Mouse (Mus musculus) E14TG2a.4 (cell line): ENCODE measurements at regions not wholly inside any gene's neighbourhood (a gene's known extent, or its start where the extent isn't known, plus 50 kb on each side); places are given as distances from the start of the nearest gene placed in this dataset.
A peak's percentile ranks its signal among the peaks of the same experiment; 100 is the strongest.

Source experiments
- H3K27me3 ChIP-seq: 2 replicates; pipeline ENCODE4 v1.6.1; 2014; ENCODE audit warnings: low read length, control low read depth; ENCODE audit not compliant: insufficient read depth
- H3K36me3 ChIP-seq: 2 replicates; pipeline ENCODE4 v1.6.1; 2014; ENCODE audit warnings: low read length, control low read depth; ENCODE audit not compliant: insufficient read depth
- H3K4me1 ChIP-seq: replicated peaks from 2 replicates; pipeline ENCODE4 v1.6.1; 2014; ENCODE audit warnings: low read depth, low read length, control low read depth
- H3K4me3 ChIP-seq: replicated peaks from 2 replicates; pipeline ENCODE4 v1.5.1; 2014; ENCODE audit warnings: mild to moderate bottlenecking, low read length
- H3K9me3 ChIP-seq: 2 replicates; pipeline ENCODE4 v1.6.1; 2014; ENCODE audit warnings: low read length, control low read depth
- CTCF ChIP-seq: conservative IDR thresholded peaks from 2 replicates; pipeline ENCODE4 v1.5.1; 2014; ENCODE audit warnings: low read length
- NANOG ChIP-seq: IDR thresholded peaks from 2 replicates; pipeline ENCODE4 v1.6.1; 2014; ENCODE audit warnings: borderline replicate concordance, low read length, mixed read lengths
- POU5F1 ChIP-seq: IDR thresholded peaks from 2 replicates; pipeline ENCODE4 v1.6.1; 2014; ENCODE audit warnings: low read length, borderline replicate concordance

DNA sequence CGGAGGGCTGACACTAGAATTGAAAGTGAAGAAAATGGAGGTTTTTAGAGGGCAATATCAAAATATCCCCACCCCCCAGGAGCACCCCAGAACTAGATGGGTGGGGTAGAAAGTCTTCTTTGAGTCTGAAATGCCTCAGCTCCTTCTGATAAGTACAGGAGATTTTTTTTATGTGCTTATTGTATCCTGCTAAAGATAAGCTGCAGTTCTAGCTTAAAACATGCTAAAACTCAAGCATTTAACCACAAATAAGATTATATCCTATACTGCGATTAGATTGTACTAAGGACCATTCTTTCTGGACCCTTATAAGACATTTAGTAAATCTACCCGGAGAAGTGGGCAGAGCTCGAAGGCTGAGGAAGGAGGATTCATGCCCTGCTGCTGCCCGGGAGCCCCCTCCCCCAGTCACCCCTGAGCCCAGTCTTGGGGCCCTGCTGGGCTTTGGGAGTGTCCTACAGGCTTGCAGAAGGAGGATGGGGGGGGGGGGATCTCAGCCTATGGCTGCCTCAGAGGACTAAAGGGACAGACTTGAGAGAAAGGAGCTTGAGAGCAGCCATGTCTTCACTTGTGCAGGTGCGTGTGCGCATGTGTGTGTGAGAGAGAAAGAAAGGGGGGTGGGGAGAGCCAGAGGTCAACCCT, 61.5 kb upstream of the Galnt10 start:
- TF ChIP-seq POU5F1 = no peak
- TF ChIP-seq NANOG = no peak
- no peak for TF ChIP-seq CTCF
- Histone ChIP-seq H3K4me3 (peak overlapping the region; percentile 26; the same call in 1 of the 2 replicates), H3K27me3 (0 out of 2 replicates have a peak, but pooled peaks cover 6% of the 10 kb centered on the region), H3K36me3 (no peaks in the 10 kb centered on the region), H3K9me3 (peaks cover 6% of the 10 kb centered on the region; the same call in 1 of the 2 replicates), H3K4me1 (peaks cover 40% of the 10 kb centered on the region)

DNA sequence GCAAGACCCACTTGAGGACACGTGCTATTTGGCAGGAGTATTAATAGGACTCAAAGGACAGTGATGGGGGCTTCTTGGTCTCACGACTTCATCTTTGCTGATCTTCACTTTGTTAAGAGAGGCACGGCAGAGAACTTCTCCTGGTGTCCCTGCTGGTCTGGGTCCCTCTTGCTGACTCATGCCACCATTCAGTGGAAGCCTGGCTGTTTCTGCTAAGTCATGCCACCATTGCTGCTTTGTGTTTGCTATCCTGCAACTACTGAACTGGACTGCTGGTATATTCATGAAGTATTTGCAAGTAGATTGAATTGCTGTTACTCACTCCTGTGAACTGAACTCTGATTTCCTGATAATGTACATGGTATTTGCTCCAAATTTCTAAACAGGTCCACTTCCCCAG, 59.6 kb upstream of the Galnt10 start:
- peaks cover 40% of the 10 kb centered on the region for H3K4me1 ChIP-seq
- no peak overlapping the region for H3K4me3 ChIP-seq
- no peak for TF ChIP-seq CTCF
- TF ChIP-seq NANOG = no peak

DNA sequence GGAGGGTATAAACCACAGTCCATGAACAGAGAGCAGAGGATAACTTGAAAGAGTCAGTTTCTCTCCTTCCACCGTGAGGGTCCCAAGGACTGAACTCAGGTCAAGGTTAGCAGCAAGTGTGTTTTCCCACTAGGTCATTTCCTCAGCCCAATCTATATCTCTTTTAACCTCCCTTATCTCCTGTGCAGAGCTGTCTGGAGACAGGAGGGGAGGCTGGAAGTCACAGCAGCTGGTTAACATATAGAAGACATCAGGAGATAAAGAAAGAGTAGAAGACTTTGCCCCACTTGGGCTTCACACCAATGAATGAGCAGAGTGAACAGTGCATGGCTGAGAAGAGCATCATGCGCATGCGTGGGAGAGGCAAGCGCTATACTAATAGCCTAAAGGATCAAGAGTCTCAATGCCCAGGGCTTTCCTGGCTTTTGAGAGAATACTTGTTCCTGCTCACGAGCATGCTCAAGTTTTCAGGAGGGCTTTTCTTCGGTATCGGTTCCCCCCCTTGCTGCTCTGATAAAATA, 53.0 kb upstream of the Galnt10 start:
- TF ChIP-seq NANOG (no peak), POU5F1 (no peak), CTCF (no peak)
- Histone ChIP-seq H3K36me3 (no peaks in the 10 kb centered on the region), H3K4me1 (peaks cover 13% of the 10 kb centered on the region), H3K27me3 (peaks cover 8% of the 10 kb centered on the region; the same call in 1 of the 2 replicates), H3K4me3 (no peak overlapping the region), H3K9me3 (no peaks in the 10 kb centered on the region)

More for the DNA sequence above, 59.6 kb upstream of the Galnt10 start:
- Histone ChIP-seq H3K9me3 (peaks cover 6% of the 10 kb centered on the region; the same call in 1 of the 2 replicates), H3K36me3 (no peaks in the 10 kb centered on the region), H3K27me3 (0 out of 2 replicates have a peak, but pooled peaks cover 6% of the 10 kb centered on the region)
